9 mouse cellular contexts compared by ENCODE assay signal in the genomic region with DNA sequence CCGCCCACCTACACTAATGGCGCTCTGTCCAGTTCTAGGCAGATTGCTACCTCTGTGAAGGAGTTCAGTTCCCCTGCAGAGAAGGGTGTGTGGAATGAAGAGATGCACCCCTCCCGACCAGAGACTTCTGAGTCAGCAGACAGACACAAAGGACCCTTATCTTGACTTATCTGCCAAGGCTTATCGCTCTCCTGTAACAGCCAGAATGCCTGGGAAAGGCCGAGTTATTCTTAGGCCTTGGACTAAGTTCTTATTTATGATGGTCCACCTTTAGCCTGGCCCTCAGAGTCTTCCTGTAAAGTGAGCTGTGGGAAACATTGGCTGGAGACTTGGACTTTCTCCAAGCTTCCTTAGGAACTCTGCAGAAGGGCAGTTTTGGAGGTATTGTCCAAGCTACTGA. TPM values are rescaled to one million over a fixed set of nuclear protein-coding genes. Genes with fewer than 3 reads are reported as not detected.
DNase-seq lines count a peak whose midpoint lies in the region; ATAC-seq and TF ChIP-seq lines count a peak whose summit lies in the region.
"Had no signal": no experiment of that assay in that cellular context is flagged by ENCODE, and none has a peak within 500 bp of the region (broad histone marks: within the 10 kb centered on the region; RNA-seq: fewer than 3 reads in every experiment).

No protein-coding gene starts in this region.

- H3K4me3 ChIP-seq in layer of hippocampus, adult 2 months, result no peak overlapping the region
- no peak overlapping the region for H3K4me3 ChIP-seq in liver, embryonic 11.5 days (ENCODE audit: low read depth, low read length)
- no peak overlapping the region for H3K4me3 ChIP-seq in stomach, embryonic 15.5 days (replicated peaks)
- no peak overlapping the region for H3K4me3 ChIP-seq in hindbrain, embryonic 16.5 days (ENCODE audit: low read length)
- H3K4me3 ChIP-seq in midbrain, embryonic 16.5 days (ENCODE audit: low read depth, low read length), result no peak overlapping the region
- H3K4me3 ChIP-seq: embryonic facial prominence, embryonic 13.5 days had no signal

- peak overlapping the region; percentile 25; the same call in 1 of the 2 replicates for H3K27ac ChIP-seq in layer of hippocampus, adult 2 months
- H3K27ac ChIP-seq in liver, embryonic 11.5 days (ENCODE audit: low read depth, low read length), result no peak overlapping the region
- H3K27ac ChIP-seq in stomach, embryonic 15.5 days, result 0 out of 2 replicates have a peak overlapping the region, but pooled peaks have one; percentile 11
- H3K27ac ChIP-seq in hindbrain, embryonic 16.5 days (ENCODE audit: low read depth, low read length), result no peak overlapping the region
- H3K27ac ChIP-seq in midbrain, embryonic 16.5 days (ENCODE audit: low read length), result no peak overlapping the region
- H3K27ac ChIP-seq: embryonic facial prominence, embryonic 13.5 days had no signal

- no peaks in the 10 kb centered on the region for H3K9me3 ChIP-seq in liver, embryonic 11.5 days (ENCODE audit: control insufficient read depth, low read length)
- no peaks in the 10 kb centered on the region for H3K9me3 ChIP-seq in stomach, embryonic 15.5 days
- no peaks in the 10 kb centered on the region for H3K9me3 ChIP-seq in hindbrain, embryonic 16.5 days (ENCODE audit: control insufficient read depth, low read length)
- no peaks in the 10 kb centered on the region for H3K9me3 ChIP-seq in midbrain, embryonic 16.5 days (replicated peaks; ENCODE audit: control insufficient read depth, low read length, poor library complexity, severe bottlenecking)
- H3K9me3 ChIP-seq: embryonic facial prominence, embryonic 13.5 days had no signal

- no peak for DNase-seq in layer of hippocampus, adult 2 months (ENCODE audit: low spot score in 2 of 2)
- no peak for DNase-seq in layer of hippocampus, postnatal 36 days
- peak; percentile 54 for DNase-seq in heart, adult 8-10 months (ENCODE audit: low spot score)
- DNase-seq in liver, embryonic 11.5 days (ENCODE audit: low spot score), result no peak
- no peak for DNase-seq in left cerebral cortex, postnatal 4 days

- peak; percentile 41 for ATAC-seq in liver, embryonic 11.5 days (replicated peaks; ENCODE audit: low FRiP score)
- ATAC-seq in stomach, embryonic 15.5 days (ENCODE audit: insufficient read depth, low FRiP score, low read depth), result no peak; the same call in 1 of the 2 replicates
- no peak for ATAC-seq in hindbrain, embryonic 16.5 days
- no peak for ATAC-seq in midbrain, embryonic 16.5 days

- WGBS in liver, embryonic 11.5 days, result 37% methylated on average over 5 of the region's 5 CpGs
- 44% methylated on average over 5 of the region's 5 CpGs for WGBS in stomach, embryonic 15.5 days
- WGBS in hindbrain, embryonic 16.5 days, result 81% methylated on average over 5 of the region's 5 CpGs
- 81% methylated on average over 5 of the region's 5 CpGs for WGBS in midbrain, embryonic 16.5 days

- H3K36me3 ChIP-seq in liver, embryonic 11.5 days (ENCODE audit: control insufficient read depth, insufficient read depth, low read length), result no peaks in the 10 kb centered on the region
- no peaks in the 10 kb centered on the region for H3K36me3 ChIP-seq in stomach, embryonic 15.5 days
- no peaks in the 10 kb centered on the region for H3K36me3 ChIP-seq in hindbrain, embryonic 16.5 days (ENCODE audit: control insufficient read depth, insufficient read depth, low read length)
- no peaks in the 10 kb centered on the region for H3K36me3 ChIP-seq in midbrain, embryonic 16.5 days (ENCODE audit: control insufficient read depth, insufficient read depth, low read length)
- H3K36me3 ChIP-seq: embryonic facial prominence, embryonic 13.5 days had no signal

- peaks cover 10% of the 10 kb centered on the region for H3K4me1 ChIP-seq in liver, embryonic 11.5 days (replicated peaks; ENCODE audit: control insufficient read depth, insufficient read depth, low read length)
- peaks cover 7% of the 10 kb centered on the region; the same call in 1 of the 2 replicates for H3K4me1 ChIP-seq in stomach, embryonic 15.5 days
- H3K4me1 ChIP-seq in hindbrain, embryonic 16.5 days (ENCODE audit: control insufficient read depth, insufficient read depth, low read depth, low read length), result 0 out of 2 replicates have a peak, but pooled peaks cover under 1% of the 10 kb centered on the region
- peaks cover under 1% of the 10 kb centered on the region for H3K4me1 ChIP-seq in midbrain, embryonic 16.5 days (ENCODE audit: control insufficient read depth, insufficient read depth, low read length)

- no peak overlapping the region for H3K9ac ChIP-seq in liver, embryonic 11.5 days (ENCODE audit: low read depth, low read length)
- no peak overlapping the region for H3K9ac ChIP-seq in stomach, embryonic 15.5 days
- H3K9ac ChIP-seq in hindbrain, embryonic 16.5 days (ENCODE audit: low read depth, low read length), result no peak overlapping the region
- H3K9ac ChIP-seq in midbrain, embryonic 16.5 days (ENCODE audit: low read depth, low read length), result no peak overlapping the region
- H3K9ac ChIP-seq: embryonic facial prominence, embryonic 13.5 days had no signal

- intact Hi-C loops in left cerebral cortex, postnatal 4 days (cut with DNase I), result no loop called here

- peak overlapping the region; percentile 31; the same call in 1 of the 2 replicates for H3K4me2 ChIP-seq in liver, embryonic 11.5 days
- H3K4me2 ChIP-seq in stomach, embryonic 15.5 days, result no peak overlapping the region
- H3K4me2 ChIP-seq in hindbrain, embryonic 16.5 days (ENCODE audit: low read length), result no peak overlapping the region
- no peak overlapping the region for H3K4me2 ChIP-seq in midbrain, embryonic 16.5 days (ENCODE audit: low read length)
- H3K4me2 ChIP-seq: embryonic facial prominence, embryonic 13.5 days had no signal

- H3K27me3 ChIP-seq in liver, embryonic 11.5 days (replicated peaks; ENCODE audit: control insufficient read depth, insufficient read depth, low read length), result peaks cover 3% of the 10 kb centered on the region
- H3K27me3 ChIP-seq in stomach, embryonic 15.5 days (replicated peaks), result no peaks in the 10 kb centered on the region
- H3K27me3 ChIP-seq in hindbrain, embryonic 16.5 days (replicated peaks; ENCODE audit: control insufficient read depth, insufficient read depth, low read length), result 0 out of 2 replicates have a peak, but pooled peaks cover 2% of the 10 kb centered on the region
- H3K27me3 ChIP-seq in midbrain, embryonic 16.5 days (ENCODE audit: control insufficient read depth, insufficient read depth, low read depth, low read length), result no peaks in the 10 kb centered on the region
- H3K27me3 ChIP-seq: embryonic facial prominence, embryonic 13.5 days had no signal

- TF ChIP-seq CTCF in layer of hippocampus, adult 2 months (conservative IDR thresholded peaks at IDR 0.05), result no peak

RNA-seq across cellular contexts. Expression of gene Smarca2, which starts 8.8 kb away (rescaled TPM):
- total RNA-seq in layer of hippocampus, adult 2 months (2021), result 100 to 1,000 TPM; 204 to 221 TPM
- total RNA-seq in layer of hippocampus, postnatal 36 days (2021), result 100 to 1,000 TPM; 221 to 231 TPM
- total RNA-seq in heart, adult 8-10 months (2022), result 10 to 100 TPM; 78.3 to 92.2 (median 79.8) TPM
- 16.1 and 16.3 TPM in 2 replicates for polyA plus RNA-seq in liver, embryonic 11.5 days (2014; fragmentation: Nextera tagmentation; extraction: Ambion mirVana)
- 46.3 and 52.0 TPM in 2 replicates for polyA plus RNA-seq in stomach, embryonic 15.5 days (2015; fragmentation: Nextera tagmentation; extraction: Ambion mirVana)
- 100 to 1,000 TPM; 222 to 231 TPM for total RNA-seq in left cerebral cortex, postnatal 4 days (2021)
- 95.2 and 114 TPM in 2 replicates for polyA plus RNA-seq in hindbrain, embryonic 16.5 days (2015; fragmentation: Nextera tagmentation; extraction: Ambion mirVana)
- 160 and 178 TPM in 2 replicates for polyA plus RNA-seq in midbrain, embryonic 16.5 days (2015; fragmentation: Nextera tagmentation; extraction: Ambion mirVana)

Comparison
In these comparisons a context has a peak if more than half of its experiments do, and no peak if none do; other contexts are left out.
1. H3K27ac ChIP-seq: peak in layer of hippocampus, adult 2 months (single experiment) and stomach, embryonic 15.5 days (single experiment); none in liver, embryonic 11.5 days (single experiment), hindbrain, embryonic 16.5 days (single experiment) and midbrain, embryonic 16.5 days (single experiment).